Mouse (Mus musculus): ENCODE measurements around the gene Ttc7b.

DNA sequence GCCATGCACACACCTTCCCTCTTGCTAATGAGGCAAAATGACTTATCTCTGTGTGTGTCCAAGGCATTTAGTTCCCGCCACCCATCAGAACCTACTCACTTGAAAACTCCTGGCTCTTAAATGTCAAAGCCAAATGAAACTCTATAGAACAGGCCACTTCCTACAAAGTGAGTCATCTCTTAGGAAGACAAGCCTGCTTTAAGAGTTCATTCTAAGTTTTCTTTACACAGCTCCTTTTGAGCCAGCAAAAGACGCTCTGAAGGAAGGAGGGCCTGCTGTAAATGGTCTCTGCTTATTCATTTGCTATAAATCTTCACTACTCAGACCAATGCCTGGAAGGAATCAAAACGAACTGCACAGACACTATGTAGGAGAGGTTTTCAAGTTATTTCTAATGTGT is 116.2 kb downstream of the Ttc7b start:
- TF ChIP-seq CTCF (IDR thresholded peaks at IDR 0.05; ENCODE audit: low read depth): no peak
- TF ChIP-seq EP300 (IDR thresholded peaks at IDR 0.05; ENCODE audit: low read depth): no peak

Measured in liver, embryonic 14.5 days (tissue).